Mouse (Mus musculus): ENCODE measurements at regions not wholly inside any gene's neighbourhood (a gene's known extent, or its start where the extent isn't known, plus 50 kb on each side); places are given as distances from the start of the nearest gene placed in this dataset.

DNA sequence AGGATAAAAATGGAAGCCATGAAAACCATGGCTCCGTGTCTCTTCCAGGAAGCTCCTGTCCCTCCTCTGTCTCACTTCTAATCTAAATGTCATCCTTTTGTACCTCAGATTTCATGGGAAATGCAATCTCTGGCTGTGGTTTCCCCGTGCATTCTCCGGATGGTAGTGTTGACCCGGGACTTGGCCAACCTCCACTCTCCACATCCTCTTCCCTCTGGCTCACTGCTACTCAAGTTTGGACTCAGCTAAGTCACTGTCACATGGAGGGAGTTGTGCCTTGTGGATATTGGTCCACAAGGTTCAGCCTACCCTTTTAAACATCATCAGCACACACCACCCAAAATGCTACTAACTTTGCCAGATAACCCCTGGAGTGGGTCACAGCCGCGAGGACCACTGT is 226.4 kb downstream of the Irs2 start:
- no peak overlapping the region for H3K27ac ChIP-seq
- no peak overlapping the region for H3K4me3 ChIP-seq
- no peak for ATAC-seq
- H3K36me3 ChIP-seq (ENCODE audit: poor library complexity, severe bottlenecking), result no peaks in the 10 kb centered on the region
- no peaks in the 10 kb centered on the region for H3K9me3 ChIP-seq (replicated peaks)
- H3K4me1 ChIP-seq, result peaks cover 5% of the 10 kb centered on the region; the same call in 1 of the 2 replicates
- H3K27me3 ChIP-seq, result no peaks in the 10 kb centered on the region
- no peak overlapping the region for H3K9ac ChIP-seq
- WGBS, result 98% methylated on average over 6 of the region's 6 CpGs
- H3K4me2 ChIP-seq, result no peak overlapping the region

DNA sequence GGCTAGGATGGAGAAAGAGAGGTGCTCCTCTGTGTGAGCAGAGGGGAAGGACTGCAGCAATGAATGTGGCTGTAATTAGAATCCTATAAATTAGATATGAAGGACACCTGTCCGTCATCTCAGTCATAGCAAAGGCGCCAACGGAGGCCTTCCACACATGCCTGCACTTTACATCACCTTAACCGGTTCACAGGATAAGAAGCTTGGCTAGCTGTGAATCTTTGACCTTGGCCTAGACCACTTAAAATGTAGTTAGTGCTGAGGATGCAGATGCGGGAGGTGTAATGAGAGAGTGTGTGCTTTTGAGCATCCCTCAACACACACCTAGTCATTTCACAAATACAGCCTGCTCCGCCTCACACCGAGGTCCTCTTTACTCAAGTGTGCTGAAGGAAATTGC is 228.6 kb downstream of the Irs2 start:
- H3K36me3 ChIP-seq (ENCODE audit: poor library complexity, severe bottlenecking), result no peaks in the 10 kb centered on the region
- H3K4me1 ChIP-seq, result peaks cover 5% of the 10 kb centered on the region; the same call in 1 of the 2 replicates
- H3K27ac ChIP-seq, result no peak overlapping the region
- no peak for ATAC-seq
- H3K4me3 ChIP-seq, result no peak overlapping the region
- H3K9ac ChIP-seq, result no peak overlapping the region
- 92% methylated on average over 7 of the region's 7 CpGs for WGBS
- no peaks in the 10 kb centered on the region for H3K27me3 ChIP-seq
- H3K9me3 ChIP-seq (replicated peaks), result no peaks in the 10 kb centered on the region
- no peak overlapping the region for H3K4me2 ChIP-seq

DNA sequence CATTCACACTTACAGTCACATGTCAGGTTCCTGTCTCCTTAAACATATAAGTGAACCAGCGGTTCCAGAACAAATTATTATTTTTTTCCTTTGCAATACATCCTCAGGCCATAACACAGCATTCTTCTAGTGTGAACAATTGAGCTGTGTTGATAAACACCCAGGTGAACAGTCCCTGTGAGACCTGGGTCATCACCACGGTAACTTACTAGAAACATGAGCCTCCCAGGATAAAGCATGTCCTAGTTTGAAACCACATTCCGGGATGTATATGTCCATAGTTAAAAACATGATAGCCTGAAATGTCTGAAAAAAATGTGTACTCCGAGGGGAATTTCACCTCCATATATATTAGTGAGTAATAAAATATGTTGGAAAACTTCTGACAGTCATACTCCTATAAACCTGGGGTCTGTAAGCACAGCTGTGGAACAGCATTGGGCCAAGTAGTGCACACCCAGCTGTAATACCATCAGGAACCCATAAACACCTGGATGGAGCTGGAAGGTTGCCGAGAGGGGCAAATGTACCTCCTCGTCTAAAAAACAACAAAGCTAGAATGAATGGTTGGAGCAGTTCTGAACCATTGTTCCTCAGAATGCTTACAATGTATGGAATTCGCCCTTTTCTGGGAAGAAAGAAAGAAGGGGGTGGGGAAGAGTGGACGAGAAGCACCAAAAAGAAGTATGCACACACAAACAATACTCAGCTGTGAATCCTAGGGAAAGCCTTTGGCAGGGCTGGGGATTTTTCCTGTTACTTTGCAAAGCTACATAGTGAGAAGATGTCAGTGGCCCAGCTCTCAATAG is 232.9 kb downstream of the Irs2 start:
- ATAC-seq, result no peak
- Histone ChIP-seq H3K27ac (no peak overlapping the region), H3K4me2 (no peak overlapping the region), H3K9me3 (replicated peaks) (no peaks in the 10 kb centered on the region), H3K9ac (no peak overlapping the region), H3K4me3 (no peak overlapping the region), H3K36me3 (ENCODE audit: poor library complexity, severe bottlenecking) (no peaks in the 10 kb centered on the region), H3K27me3 (no peaks in the 10 kb centered on the region), H3K4me1 (no peaks in the 10 kb centered on the region)
- 69% methylated on average over 8 of the region's 8 CpGs for whole genome bisulfite sequencing

DNA sequence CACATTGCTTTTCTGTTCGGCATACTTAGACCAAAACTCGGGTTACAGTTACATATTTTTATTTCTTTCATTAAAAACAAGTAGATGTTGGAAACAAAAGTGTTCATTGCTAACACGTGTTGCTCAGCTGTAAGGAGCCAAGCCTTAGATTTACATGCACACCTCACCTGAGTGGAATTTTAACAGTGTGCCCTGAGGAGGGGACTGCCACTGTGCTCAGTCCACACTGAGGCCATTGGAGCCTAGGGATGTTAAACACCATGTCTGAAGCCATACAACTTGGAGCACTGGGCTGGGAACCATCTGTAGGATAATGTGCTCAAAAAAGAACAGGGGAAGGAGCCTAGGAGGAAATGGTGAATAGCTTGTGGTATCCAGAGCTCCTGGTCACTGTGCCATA is 233.5 kb downstream of the Irs2 start:
- WGBS, result 91% methylated on average over 3 of the region's 3 CpGs
- ATAC-seq, result no peak
- Histone ChIP-seq H3K27me3 (no peaks in the 10 kb centered on the region), H3K4me3 (no peak overlapping the region), H3K4me2 (no peak overlapping the region), H3K9me3 (replicated peaks) (no peaks in the 10 kb centered on the region), H3K4me1 (no peaks in the 10 kb centered on the region), H3K36me3 (ENCODE audit: poor library complexity, severe bottlenecking) (no peaks in the 10 kb centered on the region), H3K27ac (no peak overlapping the region), H3K9ac (no peak overlapping the region)

DNA sequence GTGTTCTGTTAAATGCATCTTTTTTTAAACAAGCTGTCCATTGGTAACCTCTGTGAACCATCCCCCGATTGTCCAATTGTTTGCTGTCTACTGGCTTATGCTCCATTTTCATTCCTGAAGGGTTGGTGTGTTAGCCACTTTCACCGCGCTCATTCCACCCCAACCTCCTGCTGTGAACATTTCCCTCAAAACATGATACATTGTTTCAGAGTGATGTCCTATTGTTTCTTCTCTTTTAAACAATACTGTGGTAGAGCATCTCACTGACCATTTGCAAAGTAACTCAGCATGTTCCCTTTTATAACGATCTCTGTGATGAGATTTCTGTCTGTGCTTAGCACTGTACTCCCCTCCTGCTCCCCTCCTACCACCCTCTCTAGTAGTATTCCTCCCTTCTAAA is 240.1 kb downstream of the Irs2 start:
- Histone ChIP-seq H3K9ac (no peak overlapping the region), H3K27me3 (0 out of 2 replicates have a peak, but pooled peaks cover 3% of the 10 kb centered on the region), H3K36me3 (ENCODE audit: poor library complexity, severe bottlenecking) (no peaks in the 10 kb centered on the region), H3K4me2 (no peak overlapping the region), H3K27ac (no peak overlapping the region), H3K4me1 (no peaks in the 10 kb centered on the region; the same call in 1 of the 2 replicates), H3K9me3 (replicated peaks) (no peaks in the 10 kb centered on the region), H3K4me3 (no peak overlapping the region)
- 67% methylated on average over 4 of the region's 4 CpGs for WGBS
- no peak for ATAC-seq

DNA sequence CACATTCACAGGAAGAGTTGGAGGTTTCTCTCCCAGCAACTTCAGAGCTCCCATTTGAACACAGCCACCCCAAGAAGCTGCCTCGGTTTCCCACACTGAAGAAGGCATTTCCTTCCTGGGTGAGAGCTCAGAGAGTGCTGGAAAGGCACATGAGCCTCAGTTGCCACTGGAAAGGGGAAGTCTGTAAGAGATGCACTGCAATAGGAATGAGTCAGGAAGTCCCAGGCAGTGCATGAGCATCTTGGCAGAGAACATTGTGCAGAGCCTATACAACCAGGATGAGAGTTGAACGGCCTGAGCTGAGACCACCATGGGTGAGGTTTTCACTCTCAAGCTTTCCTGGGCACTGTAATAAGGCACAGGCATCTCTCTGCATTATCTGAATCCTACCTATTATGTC is 244.4 kb downstream of the Irs2 start:
- H3K27me3 ChIP-seq, result 0 out of 2 replicates have a peak, but pooled peaks cover 3% of the 10 kb centered on the region
- no peaks in the 10 kb centered on the region for H3K36me3 ChIP-seq (ENCODE audit: poor library complexity, severe bottlenecking)
- no peak overlapping the region for H3K27ac ChIP-seq
- no peak for ATAC-seq
- no peak overlapping the region for H3K4me3 ChIP-seq
- H3K9ac ChIP-seq, result no peak overlapping the region
- WGBS, result 89% methylated on average over 2 of the region's 2 CpGs
- no peak overlapping the region for H3K4me2 ChIP-seq
- no peaks in the 10 kb centered on the region for H3K9me3 ChIP-seq (replicated peaks)
- H3K4me1 ChIP-seq, result peaks cover 34% of the 10 kb centered on the region

DNA sequence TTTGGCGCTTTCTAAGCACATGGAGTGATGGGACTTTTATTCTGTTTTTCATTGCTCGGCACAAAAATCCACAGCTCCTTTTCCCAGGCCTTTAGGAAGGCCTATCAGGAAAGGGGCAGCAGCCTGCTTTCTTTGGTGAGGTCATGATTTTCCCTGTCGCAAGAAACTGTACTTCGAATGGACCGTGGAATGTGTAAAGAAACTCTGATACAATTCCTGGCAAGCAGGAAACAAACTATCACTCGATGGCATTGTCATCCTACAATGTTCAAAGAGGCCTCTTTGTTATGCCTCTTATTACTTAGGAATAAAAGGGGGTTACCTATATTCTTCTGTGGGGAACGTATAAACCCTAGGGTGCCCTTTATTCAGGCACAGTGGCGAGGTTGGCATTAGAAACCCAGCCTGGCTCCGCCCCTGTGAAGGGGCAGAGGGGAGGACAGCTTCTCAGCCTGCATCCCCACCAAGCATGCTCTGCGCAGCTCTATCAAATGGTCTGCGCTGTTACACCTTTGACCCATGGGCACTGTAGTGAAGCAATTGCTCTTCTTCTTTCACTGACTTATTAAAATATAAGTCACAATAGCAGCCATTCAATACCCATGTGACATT is 246.5 kb downstream of the Irs2 start:
- Histone ChIP-seq H3K9ac (0 out of 2 replicates have a peak overlapping the region, but pooled peaks have one; percentile 52), H3K9me3 (replicated peaks) (no peaks in the 10 kb centered on the region), H3K4me3 (no peak overlapping the region), H3K27me3 (0 out of 2 replicates have a peak, but pooled peaks cover 3% of the 10 kb centered on the region), H3K4me1 (peaks cover 34% of the 10 kb centered on the region), H3K36me3 (ENCODE audit: poor library complexity, severe bottlenecking) (no peaks in the 10 kb centered on the region), H3K27ac (peak overlapping the region; percentile 97), H3K4me2 (peak overlapping the region; percentile 40; the same call in 1 of the 2 replicates)
- 8% methylated on average over 11 of the region's 11 CpGs for WGBS
- ATAC-seq, result peak; percentile 46

DNA sequence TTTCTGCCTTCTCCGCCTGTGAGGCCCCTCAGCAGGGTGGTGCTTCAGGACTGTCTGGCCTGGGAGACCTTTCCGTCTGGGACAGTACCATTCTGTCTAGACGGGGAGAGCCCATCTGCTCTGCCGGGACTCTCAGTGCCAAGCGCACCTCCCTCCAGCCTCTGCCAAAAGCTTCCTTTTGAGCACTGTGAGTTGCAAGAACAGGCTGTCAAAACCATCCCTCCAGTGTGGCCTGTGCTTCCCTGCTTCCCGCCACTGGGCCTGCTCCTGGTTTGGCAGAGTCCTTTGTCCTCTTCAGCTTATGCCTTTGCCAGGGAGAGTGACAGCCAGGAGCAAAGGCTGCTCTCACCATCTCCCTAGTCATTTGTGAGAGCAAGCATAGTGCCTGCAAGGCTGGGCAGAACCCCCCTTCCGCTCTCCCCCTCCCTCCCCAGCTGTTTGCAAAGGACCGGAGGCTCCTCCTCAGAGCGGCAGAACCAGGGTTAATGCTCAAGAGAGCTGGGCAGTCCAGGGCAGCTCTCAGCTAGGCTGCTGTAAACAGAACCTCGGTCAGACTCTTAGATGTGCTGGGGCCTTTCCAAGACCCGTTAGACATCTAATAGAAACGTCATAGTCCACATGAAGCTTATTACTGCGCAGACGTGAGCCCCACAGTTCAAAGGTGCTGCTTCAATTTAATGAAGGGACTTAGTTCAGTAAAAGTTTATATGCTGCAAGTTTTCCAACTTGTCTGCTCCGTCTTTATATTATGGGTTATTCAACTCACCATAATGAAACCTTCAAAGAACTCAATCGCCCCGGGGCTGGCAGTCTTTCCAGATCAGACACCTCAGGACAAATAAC is 247.2 kb downstream of the Irs2 start:
- Histone ChIP-seq H3K27ac (peak overlapping the region; percentile 97), H3K36me3 (ENCODE audit: poor library complexity, severe bottlenecking) (no peaks in the 10 kb centered on the region), H3K4me2 (peak overlapping the region; percentile 40), H3K27me3 (0 out of 2 replicates have a peak, but pooled peaks cover 3% of the 10 kb centered on the region), H3K4me1 (peaks cover 34% of the 10 kb centered on the region), H3K4me3 (no peak overlapping the region), H3K9me3 (replicated peaks) (no peaks in the 10 kb centered on the region), H3K9ac (peak overlapping the region; percentile 52)
- peak; percentile 93 for ATAC-seq
- WGBS, result 1% methylated on average over 17 of the region's 17 CpGs

DNA sequence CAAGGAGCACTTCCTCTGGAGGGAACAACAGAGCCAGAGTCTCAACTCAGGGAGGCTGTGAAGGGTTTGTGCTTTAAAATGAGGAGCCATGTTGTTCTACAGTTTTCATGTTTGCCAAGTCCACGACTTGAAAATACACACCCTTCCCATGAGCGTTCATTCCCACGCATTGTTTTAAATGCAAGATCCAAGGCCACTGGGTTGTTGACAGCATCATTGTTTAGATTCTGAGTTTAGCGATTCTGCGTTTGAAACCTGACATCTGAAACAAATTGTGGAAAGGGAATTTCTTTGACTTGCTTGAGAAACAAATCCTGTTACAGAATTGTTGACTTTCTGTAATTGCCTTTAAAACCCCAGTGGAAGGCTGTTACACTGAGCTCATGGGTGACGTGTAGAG is 248.0 kb downstream of the Irs2 start:
- 0 out of 2 replicates have a peak, but pooled peaks cover 3% of the 10 kb centered on the region for H3K27me3 ChIP-seq
- no peaks in the 10 kb centered on the region for H3K9me3 ChIP-seq (replicated peaks)
- peak overlapping the region; percentile 97 for H3K27ac ChIP-seq
- ATAC-seq, result no peak
- WGBS, result 30% methylated on average over 6 of the region's 6 CpGs
- peaks cover 34% of the 10 kb centered on the region for H3K4me1 ChIP-seq
- H3K36me3 ChIP-seq (ENCODE audit: poor library complexity, severe bottlenecking), result no peaks in the 10 kb centered on the region
- no peak overlapping the region for H3K4me3 ChIP-seq
- H3K9ac ChIP-seq, result peak overlapping the region; percentile 52; the same call in 1 of the 2 replicates
- peak overlapping the region; percentile 40 for H3K4me2 ChIP-seq

DNA sequence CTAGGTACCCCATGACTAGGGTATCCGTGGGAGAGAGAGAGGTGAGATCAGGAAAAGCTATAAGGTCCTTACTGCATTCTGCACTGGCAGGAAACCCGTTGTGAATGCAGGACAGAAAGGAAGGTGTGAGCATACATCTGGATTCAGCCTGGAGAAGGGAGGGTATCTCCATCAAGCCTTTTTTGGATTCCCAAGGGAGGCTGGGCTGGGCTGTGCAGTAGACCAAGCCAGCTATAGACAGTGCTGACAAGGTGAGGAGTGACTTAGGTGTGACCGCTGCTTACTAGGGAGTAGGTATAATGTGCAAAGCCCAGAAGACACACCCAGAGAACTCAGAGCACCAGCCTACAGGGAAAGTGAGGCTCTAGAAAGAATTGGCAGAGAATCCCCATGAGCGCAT is 250.1 kb downstream of the Irs2 start:
- Histone ChIP-seq H3K36me3 (ENCODE audit: poor library complexity, severe bottlenecking) (no peaks in the 10 kb centered on the region), H3K9me3 (replicated peaks) (no peaks in the 10 kb centered on the region), H3K27ac (no peak overlapping the region), H3K27me3 (no peaks in the 10 kb centered on the region), H3K9ac (no peak overlapping the region), H3K4me1 (peaks cover 53% of the 10 kb centered on the region), H3K4me3 (no peak overlapping the region), H3K4me2 (no peak overlapping the region)
- no peak for ATAC-seq
- WGBS, result 87% methylated on average over 4 of the region's 4 CpGs

DNA sequence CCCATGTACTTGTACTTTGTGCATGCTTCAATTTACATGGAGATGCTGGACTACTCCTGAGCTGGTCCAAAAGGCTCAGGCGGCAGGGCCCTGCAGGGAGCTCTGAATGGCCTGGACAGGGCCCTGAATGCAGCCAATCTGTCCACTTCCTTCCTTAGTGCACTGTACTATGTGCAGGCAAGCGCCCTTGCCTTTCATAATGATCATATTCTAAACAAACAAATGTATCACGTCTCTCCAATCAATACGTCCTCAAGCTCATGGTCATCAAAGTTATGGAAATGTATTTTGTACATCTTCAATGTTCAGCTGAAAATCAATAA is 253.3 kb downstream of the Irs2 start:
- Histone ChIP-seq H3K9ac (no peak overlapping the region), H3K4me1 (peaks cover 35% of the 10 kb centered on the region), H3K4me3 (no peak overlapping the region), H3K9me3 (replicated peaks) (no peaks in the 10 kb centered on the region), H3K36me3 (ENCODE audit: poor library complexity, severe bottlenecking) (no peaks in the 10 kb centered on the region), H3K27me3 (no peaks in the 10 kb centered on the region), H3K27ac (peak overlapping the region; percentile 57), H3K4me2 (no peak overlapping the region)
- 65% methylated on average over 4 of the region's 4 CpGs for WGBS
- ATAC-seq, result no peak; the same call in 1 of the 2 replicates

Data from forebrain, embryonic 13.5 days (tissue).